Mouse (Mus musculus): ENCODE measurements at regions not wholly inside any gene's neighbourhood (a gene's known extent, or its start where the extent isn't known, plus 50 kb on each side); places are given as distances from the start of the nearest gene placed in this dataset.

GRCm38 (mm10) chr12:107662624-107663023, 174.2 kb downstream of the 3110018I06Rik start:
- no peak for DNase-seq
- Histone ChIP-seq H3K36me3 (no peaks in the 10 kb centered on the region), H3K9ac (no peak overlapping the region), H3K9me3 (replicated peaks) (no peaks in the 10 kb centered on the region), H3K27ac (no peak overlapping the region), H3K4me3 (replicated peaks) (no peak overlapping the region), H3K27me3 (no peaks in the 10 kb centered on the region), H3K4me2 (no peak overlapping the region), H3K4me1 (replicated peaks) (no peaks in the 10 kb centered on the region)
- WGBS (ENCODE audit: insufficient replicate concordance), result 4% methylated on average over 1 of the region's 1 CpGs
- ATAC-seq (ENCODE audit: low read depth), result no peak

DNA sequence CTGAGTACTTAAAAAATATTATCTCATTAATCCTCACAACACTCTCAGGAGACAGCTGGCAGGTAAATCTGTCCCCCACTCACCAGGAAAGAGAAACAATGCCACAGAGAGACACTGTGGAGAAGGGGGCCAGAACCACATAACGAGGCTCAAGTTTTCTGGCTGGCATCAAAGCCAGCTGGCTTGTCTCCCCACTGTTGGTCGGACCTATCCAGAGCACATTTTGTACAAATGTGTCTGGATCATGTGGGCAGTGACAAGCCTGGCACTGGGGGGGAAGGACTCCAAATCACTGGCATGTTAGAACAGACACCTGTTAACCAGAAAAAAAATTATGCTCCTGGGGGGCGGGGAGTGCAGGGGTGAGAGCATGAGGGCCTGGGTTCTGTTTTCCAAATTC, 179.4 kb downstream of the 3110018I06Rik start:
- 69% methylated on average over 3 of the region's 3 CpGs for WGBS (ENCODE audit: insufficient replicate concordance)
- Histone ChIP-seq H3K4me1 (replicated peaks) (no peaks in the 10 kb centered on the region), H3K27me3 (no peaks in the 10 kb centered on the region), H3K9ac (no peak overlapping the region), H3K36me3 (no peaks in the 10 kb centered on the region), H3K27ac (no peak overlapping the region), H3K4me3 (replicated peaks) (no peak overlapping the region), H3K9me3 (replicated peaks) (0 out of 2 replicates have a peak, but pooled peaks cover 6% of the 10 kb centered on the region), H3K4me2 (no peak overlapping the region)
- ATAC-seq (ENCODE audit: low read depth) (no peak), DNase-seq (no peak)

GRCm38 (mm10) chr12:107669046-107669445, 180.6 kb downstream of the 3110018I06Rik start:
- no peak for DNase-seq
- WGBS (ENCODE audit: insufficient replicate concordance), result 75% methylated on average over 5 of the region's 5 CpGs
- no peak for ATAC-seq (ENCODE audit: low read depth)
- H3K4me1 ChIP-seq (replicated peaks), result no peaks in the 10 kb centered on the region
- no peak overlapping the region for H3K4me2 ChIP-seq
- H3K27ac ChIP-seq, result no peak overlapping the region
- H3K27me3 ChIP-seq, result no peaks in the 10 kb centered on the region
- H3K4me3 ChIP-seq (replicated peaks), result no peak overlapping the region
- H3K9me3 ChIP-seq (replicated peaks), result 0 out of 2 replicates have a peak, but pooled peaks cover 6% of the 10 kb centered on the region
- no peaks in the 10 kb centered on the region for H3K36me3 ChIP-seq
- no peak overlapping the region for H3K9ac ChIP-seq

DNA sequence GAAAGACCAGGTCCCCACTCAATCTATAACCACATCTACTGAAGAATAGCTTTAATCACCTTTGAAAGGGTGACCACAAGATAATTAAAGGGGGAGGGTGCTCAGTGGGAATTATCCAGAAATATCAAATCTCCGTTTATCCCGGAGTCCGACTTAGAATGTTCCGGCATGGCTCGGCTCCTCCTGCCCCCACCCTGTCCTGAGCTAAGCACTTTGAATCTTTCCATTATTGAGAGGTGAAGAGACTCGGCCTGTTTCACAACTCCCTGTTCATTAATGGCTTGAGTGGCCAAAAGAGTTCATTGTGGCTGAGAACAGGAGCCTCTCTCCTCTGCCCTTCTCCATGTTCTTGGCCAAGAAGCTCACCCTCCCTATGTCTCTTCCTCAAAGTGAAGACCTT, 181.0 kb downstream of the 3110018I06Rik start:
- Histone ChIP-seq H3K9me3 (replicated peaks) (0 out of 2 replicates have a peak, but pooled peaks cover 6% of the 10 kb centered on the region), H3K36me3 (no peaks in the 10 kb centered on the region), H3K9ac (no peak overlapping the region), H3K4me3 (replicated peaks) (no peak overlapping the region), H3K4me2 (no peak overlapping the region), H3K4me1 (replicated peaks) (no peaks in the 10 kb centered on the region), H3K27me3 (no peaks in the 10 kb centered on the region), H3K27ac (no peak overlapping the region)
- ATAC-seq (ENCODE audit: low read depth) (no peak), DNase-seq (no peak)
- WGBS (ENCODE audit: insufficient replicate concordance), result 80% methylated on average over 6 of the region's 6 CpGs

GRCm38 (mm10) chr12:107669910-107670309, 181.5 kb downstream of the 3110018I06Rik start:
- ATAC-seq (ENCODE audit: low read depth), result no peak
- no peak for DNase-seq
- 65% methylated on average over 10 of the region's 10 CpGs for WGBS (ENCODE audit: insufficient replicate concordance)
- Histone ChIP-seq H3K4me2 (no peak overlapping the region), H3K36me3 (no peaks in the 10 kb centered on the region), H3K27ac (no peak overlapping the region), H3K27me3 (no peaks in the 10 kb centered on the region), H3K4me3 (replicated peaks) (no peak overlapping the region), H3K9me3 (replicated peaks) (0 out of 2 replicates have a peak, but pooled peaks cover 8% of the 10 kb centered on the region), H3K9ac (no peak overlapping the region), H3K4me1 (replicated peaks) (no peaks in the 10 kb centered on the region)

DNA sequence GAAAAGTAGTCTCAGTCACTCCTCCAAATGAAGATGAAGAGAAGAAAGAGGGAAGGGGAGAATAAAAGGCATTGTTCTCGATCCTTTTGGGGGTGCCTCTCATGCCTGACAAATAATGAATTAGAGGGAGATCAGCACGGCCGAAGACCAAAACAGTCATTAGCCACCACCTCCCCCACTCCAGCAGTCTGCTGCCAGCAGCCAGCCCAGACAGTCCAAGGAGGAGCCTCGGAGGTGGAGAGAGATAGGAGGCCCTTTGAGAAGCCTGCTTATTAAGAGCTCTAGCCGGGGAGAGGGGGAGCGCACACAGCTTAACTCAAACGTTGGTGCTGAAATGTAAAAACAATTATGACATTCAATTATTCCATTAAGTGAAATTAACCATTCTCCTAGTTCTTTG, 188.6 kb downstream of the 3110018I06Rik start:
- Histone ChIP-seq H3K36me3 (no peaks in the 10 kb centered on the region), H3K4me2 (no peak overlapping the region), H3K4me1 (replicated peaks) (no peaks in the 10 kb centered on the region), H3K27ac (no peak overlapping the region), H3K4me3 (replicated peaks) (no peak overlapping the region), H3K9me3 (replicated peaks) (peaks cover 9% of the 10 kb centered on the region; the same call in 1 of the 2 replicates), H3K27me3 (no peaks in the 10 kb centered on the region), H3K9ac (no peak overlapping the region)
- no peak for ATAC-seq (ENCODE audit: low read depth)
- no peak for DNase-seq
- WGBS (ENCODE audit: insufficient replicate concordance), result 52% methylated on average over 7 of the region's 7 CpGs

- Histone ChIP-seq H3K4me1 (replicated peaks) (no peaks in the 10 kb centered on the region), H3K9me3 (replicated peaks) (no peaks in the 10 kb centered on the region), H3K27ac (no peak overlapping the region), H3K9ac (no peak overlapping the region), H3K36me3 (no peaks in the 10 kb centered on the region), H3K27me3 (no peaks in the 10 kb centered on the region), H3K4me2 (no peak overlapping the region), H3K4me3 (replicated peaks) (no peak overlapping the region)
- no peak for DNase-seq
- 60% methylated on average over 2 of the region's 2 CpGs for WGBS (ENCODE audit: insufficient replicate concordance)
- no peak for ATAC-seq (ENCODE audit: low read depth)
These were observed 199.0 kb downstream of the 3110018I06Rik start for GRCm38 (mm10) chr12:107687447-107687846.

GRCm38 (mm10) chr12:107689418-107689817, 201.0 kb downstream of the 3110018I06Rik start:
- DNase-seq (no peak), ATAC-seq (ENCODE audit: low read depth) (no peak)
- 59% methylated on average over 7 of the region's 7 CpGs for WGBS (ENCODE audit: insufficient replicate concordance)
- Histone ChIP-seq H3K4me1 (replicated peaks) (no peaks in the 10 kb centered on the region), H3K4me2 (no peak overlapping the region), H3K9me3 (replicated peaks) (no peaks in the 10 kb centered on the region; the same call in 1 of the 2 replicates), H3K27ac (no peak overlapping the region), H3K36me3 (no peaks in the 10 kb centered on the region), H3K4me3 (replicated peaks) (no peak overlapping the region), H3K27me3 (no peaks in the 10 kb centered on the region), H3K9ac (no peak overlapping the region)

DNA sequence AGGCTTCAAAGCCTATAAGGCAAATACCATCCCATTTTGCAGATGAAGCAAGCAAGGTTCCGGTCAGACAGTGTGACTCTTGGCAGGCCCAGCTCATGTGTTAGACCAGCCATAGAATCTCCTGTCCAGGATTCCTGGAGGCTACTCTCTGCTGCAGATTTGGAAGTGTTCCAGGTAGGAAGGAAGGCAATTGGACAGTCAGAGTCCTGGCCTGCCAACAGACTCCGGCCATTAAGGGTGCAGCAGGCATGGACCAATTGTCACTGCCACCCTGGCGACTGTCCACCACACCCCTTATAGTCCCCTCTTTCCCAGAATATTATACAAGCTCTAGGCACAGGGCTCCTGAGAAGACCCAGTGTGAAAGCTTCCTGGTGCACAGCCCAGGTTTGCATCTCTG, 201.6 kb downstream of the 3110018I06Rik start:
- DNase-seq, result no peak
- 65% methylated on average over 3 of the region's 3 CpGs for WGBS (ENCODE audit: insufficient replicate concordance)
- ATAC-seq (ENCODE audit: low read depth), result no peak

DNA sequence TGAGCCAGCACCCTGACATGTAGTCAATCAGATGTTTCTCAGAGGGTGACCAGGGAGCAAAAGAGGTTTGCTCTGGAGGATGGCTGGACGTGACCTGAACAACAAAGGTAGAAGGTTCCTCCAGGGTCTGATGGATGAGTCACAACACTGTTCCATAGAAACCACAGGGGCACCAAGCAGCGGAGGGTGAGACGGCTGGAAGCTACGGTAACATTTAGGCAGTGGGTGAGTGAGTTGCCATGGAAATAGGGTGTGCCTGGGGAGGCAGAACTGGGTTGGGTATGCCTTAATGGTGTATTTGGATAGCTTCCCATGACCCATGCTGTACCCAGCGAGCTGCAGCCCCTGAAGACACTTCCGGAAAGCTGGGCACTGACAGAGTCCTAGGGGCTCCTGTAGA, 205.3 kb downstream of the 3110018I06Rik start:
- no peaks in the 10 kb centered on the region for H3K27me3 ChIP-seq
- no peaks in the 10 kb centered on the region for H3K36me3 ChIP-seq
- DNase-seq (no peak), ATAC-seq (ENCODE audit: low read depth) (no peak)
- no peaks in the 10 kb centered on the region for H3K4me1 ChIP-seq (replicated peaks)
- no peak overlapping the region for H3K4me3 ChIP-seq (replicated peaks)
- H3K9ac ChIP-seq, result no peak overlapping the region
- no peak overlapping the region for H3K4me2 ChIP-seq
- H3K9me3 ChIP-seq (replicated peaks), result no peaks in the 10 kb centered on the region; the same call in 1 of the 2 replicates
- 64% methylated on average over 6 of the region's 6 CpGs for WGBS (ENCODE audit: insufficient replicate concordance)
- H3K27ac ChIP-seq, result no peak overlapping the region

More for the DNA sequence above, 201.6 kb downstream of the 3110018I06Rik start:
- Histone ChIP-seq H3K27me3 (no peaks in the 10 kb centered on the region), H3K4me2 (no peak overlapping the region), H3K27ac (no peak overlapping the region), H3K4me1 (replicated peaks) (no peaks in the 10 kb centered on the region), H3K4me3 (replicated peaks) (no peak overlapping the region), H3K36me3 (no peaks in the 10 kb centered on the region), H3K9me3 (replicated peaks) (no peaks in the 10 kb centered on the region; the same call in 1 of the 2 replicates), H3K9ac (no peak overlapping the region)

GRCm38 (mm10) chr12:107695014-107695413, 206.6 kb downstream of the 3110018I06Rik start:
- no peak overlapping the region for H3K9ac ChIP-seq
- no peak overlapping the region for H3K4me2 ChIP-seq
- H3K4me1 ChIP-seq (replicated peaks), result no peaks in the 10 kb centered on the region
- H3K36me3 ChIP-seq, result no peaks in the 10 kb centered on the region
- no peak overlapping the region for H3K27ac ChIP-seq
- H3K27me3 ChIP-seq, result no peaks in the 10 kb centered on the region
- H3K4me3 ChIP-seq (replicated peaks), result no peak overlapping the region
- ATAC-seq (ENCODE audit: low read depth) (no peak), DNase-seq (no peak)
- no peaks in the 10 kb centered on the region; the same call in 1 of the 2 replicates for H3K9me3 ChIP-seq (replicated peaks)
- WGBS (ENCODE audit: insufficient replicate concordance), result 69% methylated on average over 2 of the region's 2 CpGs

GRCm38 (mm10) chr12:107695438-107696267, 207.2 kb downstream of the 3110018I06Rik start:
- ATAC-seq (ENCODE audit: low read depth) (no peak), DNase-seq (no peak)
- Histone ChIP-seq H3K36me3 (no peaks in the 10 kb centered on the region), H3K4me1 (replicated peaks) (no peaks in the 10 kb centered on the region), H3K27me3 (no peaks in the 10 kb centered on the region), H3K27ac (no peak overlapping the region), H3K4me3 (replicated peaks) (no peak overlapping the region), H3K9me3 (replicated peaks) (no peaks in the 10 kb centered on the region; the same call in 1 of the 2 replicates), H3K4me2 (no peak overlapping the region), H3K9ac (no peak overlapping the region)
- 75% methylated on average over 13 of the region's 13 CpGs for WGBS (ENCODE audit: insufficient replicate concordance)

Data from liver, embryonic 13.5 days (tissue).